Mouse (Mus musculus) embryonic facial prominence, embryonic 11.5 days (tissue): Measurements from ENCODE around the gene Vti1b. TPM values are rescaled to one million over a fixed set of nuclear protein-coding genes. Genes with fewer than 3 reads are reported as not detected.
A peak's percentile ranks its signal among the peaks of the same experiment; 100 is the strongest.

Source experiments
- ATAC-seq: fragments of 200-750 bp; cut with Nextera tagmentation; replicated peaks from 2 replicates; pipeline ENCODE4 v1.8.0; 2017; ENCODE audit warnings: low read depth; ENCODE audit not compliant: insufficient number of reproducible peaks, low FRiP score, low TSS enrichment
- DNase-seq: peaks from one replicate; pipeline ENCODE4 v3.0.0-alpha.2; 2015; ENCODE audit warnings: low spot score
- H3K27ac ChIP-seq: fragments of 300-500 bp; sonication (generic); replicated peaks from 2 replicates; pipeline ENCODE4 v1.5.1; 2014; ENCODE audit warnings: mild to moderate bottlenecking, low read depth, low read length, control low read depth
- H3K27me3 ChIP-seq: fragments of 300-500 bp; sonication (generic); 2 replicates; pipeline ENCODE4 v1.6.1; 2014; ENCODE audit warnings: mild to moderate bottlenecking, low read length, moderate library complexity, mixed read lengths; ENCODE audit not compliant: control insufficient read depth, insufficient read depth
- H3K36me3 ChIP-seq: fragments of 300-500 bp; sonication (generic); replicated peaks from 2 replicates; pipeline ENCODE4 v1.6.1; 2014; ENCODE audit warnings: low read depth, mild to moderate bottlenecking, low read length, moderate library complexity, mixed read lengths; ENCODE audit not compliant: control insufficient read depth, insufficient read depth
- H3K4me1 ChIP-seq: fragments of 300-500 bp; sonication (generic); 2 replicates; pipeline ENCODE4 v1.6.1; 2014; ENCODE audit warnings: low read length, mixed read lengths; ENCODE audit not compliant: control insufficient read depth, insufficient read depth
- H3K4me2 ChIP-seq: fragments of 300-500 bp; sonication (generic); 2 replicates; pipeline ENCODE4 v1.6.1; 2014; ENCODE audit warnings: low read depth, mild to moderate bottlenecking, control low read depth, low read length, moderate library complexity
- H3K4me3 ChIP-seq: fragments of 300-500 bp; sonication (generic); 2 replicates; pipeline ENCODE4 v1.5.1; 2014; ENCODE audit warnings: low read depth, low read length, control low read depth
- H3K9ac ChIP-seq: fragments of 300-500 bp; sonication (generic); replicated peaks from 2 replicates; pipeline ENCODE4 v1.6.1; 2014; ENCODE audit warnings: mild to moderate bottlenecking, control low read depth, low read length
- H3K9me3 ChIP-seq: fragments of 300-500 bp; sonication (generic); replicated peaks from 2 replicates; pipeline ENCODE4 v1.6.1; 2016; ENCODE audit warnings: mild to moderate bottlenecking, low read length, inconsistent platforms, mixed read lengths; ENCODE audit not compliant: control insufficient read depth
- WGBS: fragments of 180-500 bp; shearing (Covaris S2); extraction: QIAGEN DNeasy Blood & Tissue Kit; methylation state at CpG from one replicate; pipeline ENCODE4 v1.1.7; 2014; 5-methylcytosine and 5-hydroxymethylcytosine counted together
- polyA plus RNA-seq: library from polyadenylated mRNA; unstranded; fragments of >200 nt; fragmentation: Nextera tagmentation; extraction: Ambion mirVana; gene quantifications from 2 replicates; pipeline ENCODE4 v1.2.1, GENCODE M21; 2014

Gene Vti1b
- polyA plus RNA-seq, 1 experiment from 2014 or later: 106 TPM

GRCm38 (mm10) chr12:79135105-79135504 is 37.4 kb downstream of the Vti1b start:
- Histone ChIP-seq H3K9ac (no peak overlapping the region), H3K4me1 (no peaks in the 10 kb centered on the region; the same call in 1 of the 2 replicates), H3K9me3 (no peaks in the 10 kb centered on the region), H3K36me3 (no peaks in the 10 kb centered on the region), H3K4me3 (no peak overlapping the region), H3K27me3 (peaks cover 15% of the 10 kb centered on the region), H3K4me2 (no peak overlapping the region), H3K27ac (no peak overlapping the region)
- DNase-seq (peak; percentile 6), ATAC-seq (no peak)
- WGBS: 30% methylated on average over 4 of the region's 4 CpGs

- DNase-seq: no peak
- peaks cover 15% of the 10 kb centered on the region for H3K27me3 ChIP-seq
- no peak overlapping the region for H3K27ac ChIP-seq
- H3K36me3 ChIP-seq: no peaks in the 10 kb centered on the region
- WGBS: 30% methylated on average over 8 of the region's 8 CpGs
- H3K9me3 ChIP-seq: no peaks in the 10 kb centered on the region
- H3K9ac ChIP-seq: no peak overlapping the region
- ATAC-seq: no peak
- H3K4me1 ChIP-seq: no peaks in the 10 kb centered on the region; the same call in 1 of the 2 replicates
- H3K4me2 ChIP-seq: no peak overlapping the region
- H3K4me3 ChIP-seq: no peak overlapping the region
These were observed 37.8 kb downstream of the Vti1b start for GRCm38 (mm10) chr12:79134676-79135075.

- ATAC-seq (no peak), DNase-seq (no peak)
- Histone ChIP-seq H3K36me3 (no peaks in the 10 kb centered on the region), H3K4me1 (no peaks in the 10 kb centered on the region; the same call in 1 of the 2 replicates), H3K4me2 (peak overlapping the region; percentile 95; the same call in 1 of the 2 replicates), H3K9ac (no peak overlapping the region), H3K4me3 (peak overlapping the region; percentile 47), H3K9me3 (no peaks in the 10 kb centered on the region), H3K27ac (no peak overlapping the region), H3K27me3 (peaks cover 15% of the 10 kb centered on the region)
- 22% methylated on average over 5 of the region's 5 CpGs for WGBS
These were observed 40.6 kb downstream of the Vti1b start for GRCm38 (mm10) chr12:79131706-79132460.

GRCm38 (mm10) chr12:79131178-79131675 is 41.2 kb downstream of the Vti1b start:
- H3K27me3 ChIP-seq: peaks cover 15% of the 10 kb centered on the region
- no peaks in the 10 kb centered on the region; the same call in 1 of the 2 replicates for H3K4me1 ChIP-seq
- H3K36me3 ChIP-seq: no peaks in the 10 kb centered on the region
- peak overlapping the region; percentile 95 for H3K4me2 ChIP-seq
- peak overlapping the region; percentile 47 for H3K4me3 ChIP-seq
- WGBS: under 1% methylated on average over 22 of the region's 22 CpGs
- peak overlapping the region; percentile 49 for H3K9ac ChIP-seq
- H3K9me3 ChIP-seq: no peaks in the 10 kb centered on the region
- H3K27ac ChIP-seq: no peak overlapping the region
- peak; percentile 20 for DNase-seq
- no peak for ATAC-seq

GRCm38 (mm10) chr12:79130299-79131177 is 41.9 kb downstream of the Vti1b start, which contains the start of gene Arg2:
Gene Arg2, plus strand, starts transcription at chr12:79130777.
- Histone ChIP-seq H3K27ac (no peak within 1 kb of the TSS), H3K4me1 (no peaks in the 10 kb centered on the region; the same call in 1 of the 2 replicates), H3K36me3 (no peaks in the 10 kb centered on the region), H3K27me3 (peaks cover 15% of the 10 kb centered on the region), H3K9me3 (no peaks in the 10 kb centered on the region), H3K4me2 (peak within 1 kb of the TSS; percentile 95), H3K4me3 (peak within 1 kb of the TSS; percentile 47), H3K9ac (peak within 1 kb of the TSS; percentile 49)
- under 1% methylated on average over 47 of the region's 47 CpGs for WGBS
- DNase-seq (peak; percentile 85), ATAC-seq (peak; percentile 90)

- WGBS: 34% methylated on average over 3 of the region's 3 CpGs
- Histone ChIP-seq H3K9me3 (no peaks in the 10 kb centered on the region), H3K36me3 (no peaks in the 10 kb centered on the region), H3K4me2 (no peak overlapping the region), H3K4me3 (no peak overlapping the region), H3K9ac (no peak overlapping the region), H3K27ac (no peak overlapping the region), H3K27me3 (no peaks in the 10 kb centered on the region), H3K4me1 (no peaks in the 10 kb centered on the region)
- no peak for ATAC-seq
- DNase-seq: peak; percentile 74
These were observed 49.6 kb downstream of the Vti1b start for GRCm38 (mm10) chr12:79122820-79123219.

GRCm38 (mm10) chr12:79118991-79119390 is 53.5 kb downstream of the Vti1b start:
- DNase-seq: no peak
- H3K4me1 ChIP-seq: no peaks in the 10 kb centered on the region
- H3K36me3 ChIP-seq: no peaks in the 10 kb centered on the region
- H3K4me2 ChIP-seq: no peak overlapping the region
- H3K9ac ChIP-seq: no peak overlapping the region
- ATAC-seq: no peak
- H3K27ac ChIP-seq: no peak overlapping the region
- H3K27me3 ChIP-seq: no peaks in the 10 kb centered on the region
- H3K4me3 ChIP-seq: no peak overlapping the region
- 92% methylated on average over 4 of the region's 4 CpGs for WGBS
- no peaks in the 10 kb centered on the region for H3K9me3 ChIP-seq
